Mouse (Mus musculus) olfactory bulb, adult 2 months (tissue): ENCODE measurements around the gene Numbl. TPM values are rescaled to one million over a fixed set of nuclear protein-coding genes. Genes with fewer than 3 reads are reported as not detected.

ENCODE experiments used
- H3K27ac ChIP-seq: fragments of 200-500 bp; 2 replicates; pipeline ENCODE4 v1.5.1; 2012; ENCODE audit warnings: low read depth, low read length; ENCODE audit not compliant: insufficient read depth
- H3K4me1 ChIP-seq: fragments of 200-500 bp; 2 replicates; pipeline ENCODE4 v1.6.1; 2012; ENCODE audit warnings: low read length; ENCODE audit not compliant: control insufficient read depth, insufficient read depth
- H3K4me3 ChIP-seq: fragments of 200-500 bp; 2 replicates; pipeline ENCODE4 v1.5.1; 2012; ENCODE audit warnings: mild to moderate bottlenecking, low read depth, low read length, moderate library complexity; ENCODE audit not compliant: insufficient read depth
- CTCF ChIP-seq: fragments of 200-500 bp; IDR thresholded peaks from 2 replicates; pipeline ENCODE4 v1.5.1; 2012; ENCODE audit warnings: low read depth, mild to moderate bottlenecking, low read length, moderate library complexity; ENCODE audit not compliant: insufficient read depth
- POLR2A ChIP-seq: fragments of 200-500 bp; IDR thresholded peaks from 2 replicates; pipeline ENCODE4 v1.6.1; 2012; ENCODE audit warnings: mild to moderate bottlenecking, low read depth, low read length, moderate library complexity; ENCODE audit not compliant: insufficient read depth
- WGBS: fragments of 180-500 bp; shearing (Covaris S2); methylation state at CpG from one replicate; pipeline ENCODE4 v1.1.7; 2018; 5-methylcytosine and 5-hydroxymethylcytosine counted together
- polyA plus RNA-seq: library from polyadenylated mRNA; stranded (reverse); fragments of >200 nt; gene quantifications from 2 replicates; pipeline ENCODE4 v1.2.4, GENCODE M21; 2012; ENCODE audit warnings: low replicate concordance; ENCODE audit not compliant: missing spikeins, insufficient read depth, insufficient read length

The Numbl gene
- polyA plus RNA-seq, 1 experiment = not detected

DNA sequence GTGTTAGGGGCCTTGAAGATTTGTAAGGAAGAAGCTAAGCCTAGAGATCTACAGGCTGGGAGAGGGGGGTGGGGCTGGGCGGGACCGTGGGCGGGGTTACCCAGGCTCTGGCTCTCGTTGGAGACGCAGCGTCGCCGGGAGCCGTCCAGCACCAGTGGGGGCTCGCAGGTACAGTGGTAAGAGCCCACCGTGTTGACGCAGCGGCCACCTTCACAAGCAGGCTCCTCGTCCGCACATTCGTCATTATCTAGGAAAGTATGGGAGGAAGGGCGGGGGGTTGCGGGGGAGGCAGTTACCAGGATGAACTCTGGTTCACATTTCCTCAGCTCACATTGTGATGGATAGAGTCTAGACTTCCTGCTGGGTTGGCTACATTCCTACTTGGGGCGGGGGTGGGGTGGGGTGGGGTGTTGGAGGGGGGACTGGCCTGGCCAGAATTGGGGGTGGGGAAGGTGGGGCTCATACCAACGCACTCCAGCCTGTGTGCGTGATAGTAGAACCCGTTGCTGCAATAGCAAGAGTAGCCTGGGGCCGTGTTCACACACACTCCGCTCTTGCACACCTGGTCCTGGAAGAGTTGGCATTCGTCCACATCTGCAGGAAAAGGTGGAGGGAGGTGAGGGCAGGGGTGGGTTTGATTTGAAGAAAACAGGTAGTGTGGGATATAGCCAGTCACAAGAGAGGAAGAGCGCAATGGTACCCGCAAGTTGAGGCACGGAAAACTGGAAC is 50.8 kb downstream of the Numbl start:
- 36% methylated on average over 28 of the region's 28 CpGs for WGBS
- Histone ChIP-seq H3K4me3 (no peak overlapping the region), H3K4me1 (peaks cover 9% of the 10 kb centered on the region), H3K27ac (no peak overlapping the region)
- TF ChIP-seq POLR2A (no peak), CTCF (no peak)

- no peak overlapping the region for H3K27ac ChIP-seq
These were observed 51.6 kb downstream of the Numbl start for GRCm38 (mm10) chr7:27309832-27310231.

DNA sequence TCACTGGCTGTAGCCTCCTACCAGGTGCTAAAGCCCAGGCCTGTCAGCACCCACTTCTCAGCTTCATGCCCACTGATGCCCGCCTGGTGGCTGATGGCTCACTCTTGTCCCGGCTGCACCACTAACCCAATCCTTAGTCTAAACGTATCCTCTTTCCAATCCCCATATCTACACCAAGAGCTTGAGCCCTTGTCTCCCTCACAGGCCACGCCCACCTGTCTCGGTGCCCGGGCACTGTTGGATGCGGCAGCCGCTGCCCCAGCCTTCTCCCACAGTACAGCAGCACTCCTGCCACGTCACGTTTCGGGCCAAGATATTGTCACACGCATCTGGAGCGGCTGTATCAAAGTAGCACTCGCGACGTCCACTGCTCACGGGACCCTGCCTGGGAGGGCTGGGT is 52.1 kb downstream of the Numbl start:
- TF ChIP-seq POLR2A (no peak), CTCF (no peak)
- WGBS = 35% methylated on average over 17 of the region's 17 CpGs
- Histone ChIP-seq H3K4me3 (no peak overlapping the region), H3K4me1 (peaks cover 6% of the 10 kb centered on the region), H3K27ac (no peak overlapping the region)

More at GRCm38 (mm10) chr7:27309832-27310231, 51.6 kb downstream of the Numbl start:
- Histone ChIP-seq H3K4me3 (no peak overlapping the region), H3K4me1 (peaks cover 9% of the 10 kb centered on the region)
- 84% methylated on average over 3 of the region's 3 CpGs for WGBS
- no peak for TF ChIP-seq CTCF
- TF ChIP-seq POLR2A = no peak

GRCm38 (mm10) chr7:27310996-27311535 is 52.8 kb downstream of the Numbl start:
- no peak for TF ChIP-seq CTCF
- TF ChIP-seq POLR2A = no peak
- H3K27ac ChIP-seq = no peak overlapping the region
- WGBS = 72% methylated on average over 8 of the region's 8 CpGs
- H3K4me3 ChIP-seq = no peak overlapping the region
- H3K4me1 ChIP-seq = peaks cover 6% of the 10 kb centered on the region

DNA sequence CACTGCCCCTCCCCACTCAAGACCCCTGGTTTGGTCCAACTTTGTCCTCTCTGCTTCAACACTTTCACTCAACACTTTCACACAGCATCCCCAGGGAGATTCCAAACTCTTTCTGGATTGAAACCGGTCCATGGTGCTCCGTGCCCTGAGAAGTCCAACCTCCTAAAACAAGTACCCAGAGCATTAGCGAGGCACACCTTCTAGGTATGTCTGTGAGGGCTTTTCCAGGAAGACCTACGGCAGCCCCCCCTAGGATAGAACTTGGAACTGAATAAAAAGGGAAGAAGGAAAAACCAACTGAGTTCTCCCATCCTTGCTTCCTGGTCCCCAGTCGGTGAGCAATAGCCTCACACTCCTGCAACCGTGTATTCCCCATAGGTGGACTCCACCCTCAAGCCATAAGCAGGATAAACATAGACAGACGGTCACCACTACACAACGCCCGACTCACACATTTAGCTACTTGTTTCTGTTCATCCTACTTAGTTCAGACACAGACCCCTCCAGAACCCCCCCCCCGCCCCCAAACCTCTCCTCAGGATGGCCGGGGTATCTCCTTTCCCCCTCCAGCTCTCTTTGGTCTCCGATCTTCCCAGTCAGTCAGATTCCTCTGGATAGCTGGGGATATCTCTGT is 53.5 kb downstream of the Numbl start:
- Histone ChIP-seq H3K4me1 (peaks cover 6% of the 10 kb centered on the region), H3K4me3 (no peak overlapping the region), H3K27ac (no peak overlapping the region)
- no peak for TF ChIP-seq CTCF
- TF ChIP-seq POLR2A = no peak
- WGBS = 93% methylated on average over 12 of the region's 12 CpGs

DNA sequence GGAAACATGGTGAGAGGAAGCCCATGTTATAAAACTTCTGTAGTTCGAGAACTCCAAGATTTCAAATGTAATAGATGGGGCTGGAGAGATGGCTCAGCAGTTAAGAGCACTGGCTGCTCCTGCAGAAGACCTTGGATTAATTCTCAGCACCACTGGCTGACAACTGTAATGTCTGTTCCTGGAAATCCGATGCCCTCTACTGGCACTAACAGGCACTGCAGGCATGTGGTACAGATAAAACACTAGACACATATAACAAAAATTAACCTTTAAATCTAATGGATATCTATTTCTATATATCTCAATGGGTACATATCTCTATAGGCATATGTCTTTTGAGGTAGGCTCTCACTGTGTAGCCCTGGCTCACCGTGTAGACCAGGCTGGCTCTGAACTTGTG is 56.2 kb downstream of the Numbl start:
- H3K4me3 ChIP-seq = no peak overlapping the region
- TF ChIP-seq POLR2A = no peak
- no peak for TF ChIP-seq CTCF
- 93% methylated on average over 3 of the region's 3 CpGs for WGBS
- H3K27ac ChIP-seq = no peak overlapping the region
- peaks cover 6% of the 10 kb centered on the region for H3K4me1 ChIP-seq

DNA sequence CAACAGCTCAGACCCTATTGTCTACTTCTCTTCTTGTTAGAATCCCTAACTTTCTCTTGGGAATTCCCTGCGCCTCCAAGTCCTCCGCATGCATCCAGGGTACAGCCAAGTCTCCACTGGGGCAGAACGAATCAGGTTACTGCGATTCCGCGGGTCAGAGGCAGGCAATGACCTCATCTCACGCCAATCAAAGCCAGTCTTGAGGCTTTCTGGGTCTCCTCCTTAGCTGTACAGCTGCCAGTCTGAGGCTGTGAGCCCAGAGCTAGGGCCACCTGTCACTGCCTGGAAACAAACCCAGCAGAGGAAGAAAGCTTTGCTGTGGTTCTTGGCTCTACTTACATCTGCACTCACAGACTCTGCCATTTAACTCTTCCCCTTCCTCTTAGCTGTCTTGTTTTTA is 57.7 kb downstream of the Numbl start:
- Histone ChIP-seq H3K4me1 (no peaks in the 10 kb centered on the region), H3K27ac (no peak overlapping the region), H3K4me3 (no peak overlapping the region)
- TF ChIP-seq CTCF = no peak
- TF ChIP-seq POLR2A = no peak
- 31% methylated on average over 7 of the region's 7 CpGs for WGBS

DNA sequence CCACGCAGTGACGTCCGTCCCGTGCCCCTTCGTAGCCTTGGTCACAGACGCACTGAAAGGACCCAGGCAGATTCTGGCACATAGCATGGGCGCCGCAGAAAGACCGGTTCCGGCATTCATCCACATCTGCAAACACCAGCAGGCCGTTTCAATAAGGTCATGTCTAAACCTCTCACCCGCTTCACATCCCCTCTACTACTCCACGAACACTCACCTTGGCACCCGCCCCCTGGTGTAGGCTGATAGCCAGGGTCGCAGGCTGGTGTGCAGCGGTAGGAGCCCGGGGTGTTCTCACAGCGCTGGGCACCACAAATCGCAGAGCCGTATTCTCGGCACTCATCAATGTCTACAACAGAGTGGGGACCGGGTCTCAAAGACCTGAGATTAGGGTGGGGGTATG is 61.2 kb downstream of the Numbl start:
- H3K4me3 ChIP-seq = no peak overlapping the region
- TF ChIP-seq POLR2A (no peak), CTCF (no peak)
- 91% methylated on average over 22 of the region's 22 CpGs for WGBS
- H3K4me1 ChIP-seq = no peaks in the 10 kb centered on the region
- H3K27ac ChIP-seq = no peak overlapping the region

DNA sequence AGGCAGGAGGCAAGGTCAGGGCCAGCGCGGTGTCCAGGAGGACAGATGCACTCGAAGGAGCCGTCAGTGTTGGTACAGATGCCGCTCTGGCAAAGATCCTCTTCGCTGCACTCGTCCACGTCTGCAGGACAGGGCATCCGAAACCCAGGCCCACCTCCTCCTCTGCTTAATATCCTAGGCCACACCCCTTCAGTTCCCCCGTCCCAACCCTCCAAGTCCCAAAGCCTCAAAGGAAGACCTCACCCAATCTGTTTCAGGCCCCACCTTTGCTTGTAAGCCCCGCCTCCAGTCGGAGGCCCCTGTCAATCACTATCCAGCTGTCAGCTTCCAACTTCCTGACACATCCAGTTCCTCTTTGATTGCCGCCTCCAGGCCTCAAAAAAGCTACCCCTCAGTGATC is 64.1 kb downstream of the Numbl start:
- TF ChIP-seq CTCF (no peak), POLR2A (no peak)
- Histone ChIP-seq H3K4me1 (peaks cover 10% of the 10 kb centered on the region), H3K27ac (no peak overlapping the region), H3K4me3 (no peak overlapping the region)
- WGBS = 53% methylated on average over 13 of the region's 13 CpGs

- WGBS = 92% methylated on average over 5 of the region's 5 CpGs
- TF ChIP-seq CTCF (no peak), POLR2A (no peak)
These were observed 64.8 kb downstream of the Numbl start for GRCm38 (mm10) chr7:27323001-27323400.

More at GRCm38 (mm10) chr7:27323001-27323400, 64.8 kb downstream of the Numbl start:
- Histone ChIP-seq H3K4me1 (peaks cover 10% of the 10 kb centered on the region), H3K27ac (no peak overlapping the region), H3K4me3 (no peak overlapping the region)
